Mouse (Mus musculus): ENCODE results near the gene Celf1.

- TF ChIP-seq CTCF (IDR thresholded peaks at IDR 0.05; ENCODE audit: control insufficient read depth, insufficient read depth, insufficient replicate concordance, low read depth, low read length) (no peak), POLR2A (IDR thresholded peaks at IDR 0.05; ENCODE audit: control insufficient read depth, low read depth, low read length) (no peak)
These were observed 121.8 kb downstream of the Celf1 start for GRCm38 (mm10) chr2:91061849-91062481.

All from testis, adult 2 months (tissue).